Mouse (Mus musculus): ENCODE measurements at regions not wholly inside any gene's neighbourhood (a gene's known extent, or its start where the extent isn't known, plus 50 kb on each side); places are given as distances from the start of the nearest gene placed in this dataset.
A peak's percentile ranks its signal among the peaks of the same experiment; 100 is the strongest.
"Not testable (repeated sequence)": the region's sequence is repeated elsewhere in the genome, so short reads cannot be mapped to it uniquely, and the experiment has no call there.

DNA sequence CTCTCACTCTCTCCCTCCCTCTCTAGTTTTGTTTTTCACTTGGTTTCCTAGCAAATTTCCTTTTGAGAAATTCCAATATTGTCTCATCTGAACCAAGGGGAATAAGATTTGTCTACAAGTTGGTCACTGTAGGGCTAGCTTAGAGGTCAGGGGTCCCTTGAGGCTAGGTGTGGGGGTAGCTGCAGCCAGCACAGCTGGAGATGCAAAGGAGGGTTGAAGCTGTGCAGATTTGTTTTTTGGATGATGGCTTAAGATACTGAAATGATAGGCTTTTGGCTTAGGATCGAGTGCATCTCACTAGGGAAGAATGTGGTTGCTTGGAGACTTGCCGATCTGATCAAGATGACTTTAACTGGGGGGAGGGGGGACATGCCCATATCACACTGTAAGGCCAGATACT, 88.3 kb upstream of the Tmem28 start:
- DNase-seq: no peak

DNA sequence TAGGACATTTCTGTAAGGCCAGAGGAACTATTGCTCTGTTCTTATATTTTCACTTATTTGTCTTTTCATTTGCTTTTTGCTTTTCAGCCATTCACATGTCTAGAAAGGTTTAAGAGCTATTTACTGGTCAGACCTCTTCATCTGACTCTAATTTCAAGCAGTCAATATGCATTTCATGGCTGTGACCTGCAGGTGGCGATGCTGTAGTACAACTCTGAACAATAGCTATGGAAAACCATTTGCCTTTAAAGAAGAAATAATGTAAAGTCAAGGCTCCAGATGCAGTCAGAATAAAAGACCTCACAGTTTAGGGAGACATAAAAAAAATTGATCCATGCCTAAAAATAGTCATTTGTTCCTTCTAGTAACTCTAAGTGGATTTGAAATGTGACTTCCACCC, 95.7 kb upstream of the Tmem28 start:
- DNase-seq: peak; percentile 25 to 27

GRCm38 (mm10) chrX:99695366-99695765, 125.5 kb upstream of the Tmem28 start:
- DNase-seq: no peak

GRCm38 (mm10) chrX:99690971-99691370, 129.8 kb upstream of the Tmem28 start:
- no peak for DNase-seq

- no peak for DNase-seq
Measured at GRCm38 (mm10) chrX:99689761-99690160, 131.1 kb upstream of the Tmem28 start.

DNA sequence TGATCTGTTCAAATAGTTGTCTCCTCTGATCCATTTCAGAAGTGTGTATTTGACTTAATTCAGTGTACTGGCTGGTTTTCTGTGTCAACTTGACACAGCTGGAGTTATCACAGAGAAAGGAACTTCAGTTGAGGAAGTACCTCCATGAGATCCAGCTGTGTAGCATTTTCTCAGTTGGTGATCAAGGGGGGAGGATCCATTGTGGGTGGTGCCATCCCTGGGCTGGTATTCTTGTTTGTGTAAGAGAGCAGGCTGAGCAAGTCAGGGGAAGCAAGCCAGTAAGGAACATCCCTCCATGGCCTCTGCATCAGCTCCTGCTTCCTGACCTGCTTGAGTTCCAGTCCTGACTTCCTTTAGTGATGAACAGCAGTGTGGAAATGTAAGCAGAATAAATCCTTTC, 138.3 kb upstream of the Tmem28 start:
- DNase-seq: not testable (repeated sequence)

DNA sequence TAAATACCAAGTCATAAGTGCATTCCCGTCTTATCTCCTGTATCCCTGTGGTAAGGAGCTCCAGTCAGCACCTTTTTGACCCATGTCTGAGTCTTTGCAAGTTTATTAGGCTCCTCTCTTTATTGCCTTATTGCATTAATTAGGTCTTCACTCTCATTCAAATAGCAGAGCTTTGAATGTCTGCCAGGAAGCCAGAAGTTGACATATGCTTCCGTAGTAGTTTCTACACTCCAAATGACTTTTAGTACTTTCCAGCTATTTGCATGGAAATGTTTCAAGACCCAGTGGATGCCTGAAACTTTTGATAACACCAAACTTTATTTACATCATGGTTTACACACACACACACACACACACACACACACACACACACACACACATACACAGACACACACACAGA, 153.2 kb upstream of the Tmem28 start:
- no peak for DNase-seq

DNA sequence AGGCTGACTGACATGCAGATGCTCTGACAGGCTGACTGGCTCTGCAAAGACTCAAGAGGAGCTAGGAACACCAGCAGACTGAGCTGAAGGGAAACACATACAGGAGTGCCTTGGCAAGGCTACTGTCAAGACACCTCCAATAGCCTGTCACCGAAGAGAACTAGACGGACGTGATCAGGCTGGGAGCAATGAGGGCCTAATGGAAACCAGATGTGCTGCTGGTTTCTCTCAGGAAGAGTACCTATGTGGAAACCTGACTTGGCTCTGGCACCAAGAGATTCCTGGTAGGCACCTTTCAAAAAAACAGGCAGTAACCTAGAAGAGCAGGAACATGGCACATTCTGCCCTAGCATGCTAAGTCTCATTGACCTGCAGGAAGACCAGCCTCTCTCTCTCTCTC, 158.3 kb upstream of the Tmem28 start:
- DNase-seq: no peak

DNA sequence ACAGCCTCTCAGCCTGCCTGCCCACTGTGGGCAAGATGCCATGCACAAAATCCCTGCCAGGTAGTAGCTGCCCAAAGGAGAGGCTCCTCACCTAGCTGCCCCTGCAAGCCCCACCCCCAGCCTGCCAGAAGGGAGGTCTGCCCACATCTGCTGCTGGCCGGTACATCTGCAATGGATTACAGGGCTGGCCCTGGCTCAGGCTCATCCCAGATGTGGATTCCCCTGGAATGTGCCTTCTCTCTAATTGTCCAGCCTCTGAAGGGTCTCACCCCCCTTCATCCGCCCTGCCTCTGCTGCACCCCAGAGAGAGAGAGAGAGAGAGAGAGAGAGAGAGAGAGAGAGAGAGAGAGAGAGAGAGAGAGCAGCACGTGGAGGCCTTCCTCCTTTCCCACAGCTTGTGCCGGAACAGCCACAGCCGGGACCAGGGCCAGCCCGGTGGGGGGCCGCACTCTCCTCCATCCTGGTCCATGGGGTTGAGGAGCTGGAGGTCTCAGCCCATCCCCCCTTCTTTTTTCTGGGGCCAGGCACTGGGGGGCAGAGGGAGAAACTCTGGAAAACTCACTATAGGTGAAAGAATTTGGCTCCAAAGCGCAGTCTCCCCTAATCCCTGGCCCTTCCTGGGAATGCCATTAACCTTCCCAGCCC, 161.2 kb upstream of the Tmem28 start:
- no peak for DNase-seq

DNA sequence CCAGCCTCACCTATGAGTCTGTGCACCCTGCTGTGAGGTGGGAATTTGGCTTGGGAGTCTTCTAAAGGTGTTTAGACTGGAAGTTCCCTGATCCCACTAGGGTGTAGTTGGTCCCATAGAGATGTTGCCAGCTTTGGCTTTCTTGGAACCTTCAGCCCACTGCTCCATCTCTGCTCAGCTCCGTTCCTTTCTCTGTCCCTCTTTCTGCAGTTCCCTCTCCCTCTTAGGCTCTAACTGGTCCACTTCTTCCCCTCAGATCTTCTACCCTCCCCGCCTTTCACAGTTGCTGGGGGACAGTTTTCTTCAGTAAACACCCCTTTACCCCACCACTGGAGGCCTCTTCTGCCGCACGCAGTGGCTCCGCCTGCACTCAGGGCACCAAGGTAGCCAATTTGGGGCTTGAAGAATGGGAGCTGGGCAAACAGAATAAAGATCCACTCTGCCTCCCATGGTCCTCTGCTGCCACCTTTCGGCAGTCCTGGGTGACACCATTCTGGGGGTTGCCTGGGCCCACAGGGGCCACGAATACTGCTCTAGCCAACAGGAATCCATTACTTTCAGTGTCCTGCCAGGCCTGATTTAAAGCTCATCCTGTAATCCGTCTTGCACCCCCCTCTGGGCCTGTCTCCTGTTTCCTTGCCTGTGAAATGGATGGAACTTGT, 162.9 kb upstream of the Tmem28 start:
- peak; percentile 37 to 54 for DNase-seq

DNA sequence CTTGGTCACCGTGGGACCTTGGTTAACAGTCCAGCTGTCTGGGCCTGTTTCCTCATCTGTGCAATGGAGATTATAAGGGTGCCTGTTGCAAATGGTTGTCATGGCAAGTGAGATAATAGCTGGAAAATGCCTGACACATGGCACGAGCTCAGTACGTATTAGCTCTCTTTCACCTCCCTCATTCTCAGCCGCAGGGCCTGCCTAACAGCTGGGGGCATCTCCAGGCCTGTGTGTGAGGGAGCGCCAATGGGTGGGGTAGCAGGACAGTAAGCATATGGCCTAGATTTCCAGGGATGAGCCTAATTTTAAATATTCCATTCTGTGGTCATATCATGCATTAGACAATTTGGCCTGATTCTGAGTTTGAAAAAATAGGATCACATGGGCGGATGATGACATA, 163.8 kb upstream of the Tmem28 start:
- DNase-seq: no peak

- DNase-seq: no peak
Measured at GRCm38 (mm10) chrX:99632211-99632775, 161.2 kb upstream of the Pja1 start.

GRCm38 (mm10) chrX:99624515-99625179, 153.6 kb upstream of the Pja1 start:
- DNase-seq: no peak

DNA sequence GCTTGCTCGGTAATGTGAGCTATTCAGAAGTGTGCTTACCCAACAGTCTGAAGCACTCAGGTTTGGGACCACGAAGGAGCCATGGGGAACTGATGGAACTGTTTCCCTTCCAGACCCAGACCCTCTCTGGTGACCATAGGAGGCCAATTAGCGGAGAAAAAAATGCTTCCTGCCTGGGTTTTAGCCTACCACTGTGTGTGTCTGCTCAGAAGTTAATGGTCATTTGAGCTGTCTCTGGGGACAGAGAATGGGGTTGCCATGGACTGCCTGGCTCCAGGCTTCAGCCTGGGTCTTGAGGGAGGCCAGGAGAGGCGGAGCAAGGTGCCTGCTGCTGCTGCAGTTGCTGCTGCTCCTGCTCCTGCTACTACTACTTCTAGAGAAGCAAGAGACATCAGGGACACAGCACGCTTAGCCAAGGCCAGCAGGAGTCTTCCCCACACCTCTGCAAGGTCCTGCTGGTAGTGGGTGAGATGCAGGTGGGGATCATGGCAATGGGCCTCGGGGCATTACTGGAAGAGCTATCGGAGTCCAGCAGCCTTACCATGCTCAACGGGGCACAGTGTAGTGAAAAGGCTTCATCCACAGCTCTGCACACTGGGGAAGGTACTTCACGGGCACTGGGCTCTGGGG, 141.2 kb upstream of the Pja1 start:
- DNase-seq: no peak

GRCm38 (mm10) chrX:99610096-99610495, 139.0 kb upstream of the Pja1 start:
- DNase-seq: no peak

DNA sequence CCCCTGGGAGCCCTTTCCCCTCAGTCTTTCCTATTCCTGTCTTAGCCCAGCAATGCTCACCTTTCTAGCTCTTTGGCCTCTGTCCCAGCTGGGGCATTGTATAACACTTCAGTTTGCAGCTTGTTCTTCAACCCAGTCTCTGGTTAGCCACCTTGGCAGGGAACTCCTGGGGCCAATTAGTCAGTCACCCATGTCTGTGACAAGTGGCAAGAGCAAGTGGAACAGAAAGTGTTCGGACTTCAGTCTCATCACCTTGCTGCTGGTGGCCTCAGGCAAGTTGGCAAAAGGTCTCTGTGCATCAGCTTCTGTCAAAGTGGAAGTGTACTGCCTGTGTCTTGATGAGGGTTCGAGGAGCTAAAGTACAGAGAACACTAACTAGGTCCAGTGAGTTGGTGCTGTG, 138.5 kb upstream of the Pja1 start:
- no peak for DNase-seq

- DNase-seq: no peak
Measured at GRCm38 (mm10) chrX:99608284-99608692, 137.2 kb upstream of the Pja1 start.

GRCm38 (mm10) chrX:99605084-99605824, 134.2 kb upstream of the Pja1 start:
- DNase-seq: no peak

DNA sequence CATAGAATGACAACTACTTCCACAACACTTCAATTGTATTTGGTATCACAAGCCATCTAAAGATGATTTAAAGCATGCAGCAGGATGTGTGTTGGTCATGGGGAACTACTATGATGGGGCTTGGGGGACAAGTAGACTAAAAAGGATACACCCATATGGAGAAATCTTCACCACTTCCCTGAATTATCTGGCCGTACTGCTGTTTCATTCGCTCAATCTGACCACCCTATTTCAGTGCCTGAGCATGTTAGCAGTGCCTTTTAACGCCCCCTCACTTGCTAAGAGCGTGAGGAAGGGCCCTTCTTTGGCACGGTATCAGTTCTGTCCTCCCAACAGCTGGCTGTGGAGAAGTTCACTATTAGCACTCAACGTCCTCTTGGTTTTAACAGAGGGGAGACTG, 132.6 kb upstream of the Pja1 start:
- DNase-seq: no peak

- DNase-seq: no peak
Measured at GRCm38 (mm10) chrX:99602268-99602885, 131.3 kb upstream of the Pja1 start.

DNA sequence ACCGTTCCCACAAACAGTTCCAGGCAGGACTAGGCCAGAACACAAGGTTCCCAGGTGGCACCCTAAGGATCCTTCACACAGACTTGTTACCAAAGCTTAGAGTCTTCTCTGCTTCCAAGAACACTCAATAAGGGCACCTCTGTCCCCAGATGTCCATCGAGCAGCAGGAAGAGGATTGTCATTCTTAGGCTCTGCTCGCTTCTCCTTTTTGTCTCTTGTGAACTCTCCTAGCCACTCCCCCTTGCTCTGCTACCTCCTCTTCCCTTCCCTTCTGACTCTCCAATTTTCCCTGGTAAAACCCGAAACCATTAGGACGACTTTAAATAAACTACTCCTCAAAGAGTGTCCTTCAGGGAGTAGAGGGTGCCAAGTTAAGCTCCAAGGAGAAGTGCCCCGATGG, 124.4 kb upstream of the Pja1 start:
- DNase-seq: no peak

DNA sequence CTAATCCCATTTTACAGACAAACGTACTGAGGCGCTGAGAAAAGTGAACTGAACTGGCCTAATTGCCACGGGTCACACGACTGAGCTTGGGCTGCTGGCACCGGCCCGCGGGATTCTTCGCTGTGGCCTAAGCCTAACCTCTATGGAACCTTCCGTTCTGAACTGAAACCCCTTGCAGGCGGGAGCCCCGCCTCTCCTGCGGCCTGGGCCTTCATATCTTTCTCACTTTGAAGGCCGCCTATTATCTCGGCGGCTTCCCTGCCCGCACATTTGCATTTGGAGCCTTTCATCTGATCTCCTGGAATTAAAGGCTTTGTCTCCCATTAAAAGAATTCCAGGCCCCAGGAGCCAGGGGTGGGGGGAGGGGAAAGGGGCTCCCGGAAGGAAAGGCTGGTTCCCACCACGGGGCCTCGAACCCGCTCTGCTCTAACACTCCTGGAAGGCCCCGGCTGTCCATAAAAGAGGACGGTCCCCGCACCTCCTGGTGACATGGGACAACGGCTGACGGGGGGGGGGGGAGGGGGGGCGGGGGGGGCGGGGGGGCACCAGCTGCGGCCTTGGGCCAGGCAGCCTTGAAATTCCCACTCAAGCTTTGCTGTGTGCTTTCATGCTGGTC, 122.9 kb upstream of the Pja1 start:
- no peak for DNase-seq
